Mouse (Mus musculus) frontal cortex, postnatal 36 days (tissue): ENCODE results near the gene Syna.

ENCODE experiments used
- DNase-seq, 2 experiments: peaks; one replicate each; pipeline ENCODE4 v3.0.0; 2022; ENCODE audit warnings: low spot score in 2 of 2

Gene Syna

GRCm38 (mm10) chr5:134560071-134560449 lies at the start of gene Syna:
Gene Syna, minus strand, starts transcription at chr5:134560171.
- DNase-seq: no peak

- DNase-seq: no peak
These were observed 47.1 kb upstream of the Syna start for GRCm38 (mm10) chr5:134607121-134607520.

- DNase-seq: no peak
These were observed 46.3 kb upstream of the Syna start for GRCm38 (mm10) chr5:134606314-134606713.

- DNase-seq: no peak
These were observed 44.4 kb upstream of the Syna start for GRCm38 (mm10) chr5:134604376-134604775.

- DNase-seq: no peak
These were observed 37.7 kb upstream of the Syna start for GRCm38 (mm10) chr5:134597711-134598110.

- no peak for DNase-seq
These were observed 33.1 kb upstream of the Syna start for GRCm38 (mm10) chr5:134593093-134593492.

- DNase-seq: no peak
These were observed 32.1 kb upstream of the Syna start for GRCm38 (mm10) chr5:134592026-134592581.

DNA sequence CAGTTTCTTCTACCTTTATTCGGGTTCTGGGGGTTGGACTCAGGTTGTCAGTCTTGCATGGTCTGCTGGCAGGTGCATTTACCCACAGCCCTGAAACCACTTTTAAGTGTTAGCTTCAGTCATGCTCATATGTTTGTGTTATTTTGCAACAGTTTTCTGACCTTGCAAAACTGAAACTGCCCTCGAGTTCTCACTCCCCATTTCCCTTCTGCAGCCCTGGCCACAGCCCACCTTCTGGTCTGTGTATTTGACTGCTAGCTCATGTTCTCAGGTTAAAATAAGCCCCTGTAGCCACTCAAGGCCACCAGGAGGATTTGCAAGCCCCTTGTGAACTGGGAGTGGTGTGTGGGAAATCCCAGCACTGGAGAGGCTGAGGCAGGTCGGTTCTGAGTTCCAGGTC lies 29.9 kb upstream of the Syna start:
- DNase-seq: no peak

DNA sequence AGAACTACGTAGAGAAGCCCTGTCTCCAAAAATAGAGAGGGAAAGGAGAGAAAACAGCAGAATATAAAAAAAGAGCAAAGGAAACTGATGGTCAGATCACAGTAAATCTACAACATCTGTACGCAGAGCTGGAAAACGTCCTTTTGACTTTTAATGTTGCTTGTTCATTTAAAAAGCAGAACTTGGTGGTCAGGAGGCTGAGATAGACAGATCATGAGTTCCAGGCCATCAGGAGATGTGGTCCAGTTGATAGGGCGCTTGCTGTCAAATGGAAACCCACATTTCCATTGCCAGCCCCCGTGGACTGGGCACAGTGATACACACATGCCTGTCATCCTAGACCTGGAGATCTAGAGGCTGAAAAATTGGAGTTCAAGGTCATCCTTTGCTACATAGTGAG lies 24.8 kb upstream of the Syna start:
- DNase-seq: no peak

DNA sequence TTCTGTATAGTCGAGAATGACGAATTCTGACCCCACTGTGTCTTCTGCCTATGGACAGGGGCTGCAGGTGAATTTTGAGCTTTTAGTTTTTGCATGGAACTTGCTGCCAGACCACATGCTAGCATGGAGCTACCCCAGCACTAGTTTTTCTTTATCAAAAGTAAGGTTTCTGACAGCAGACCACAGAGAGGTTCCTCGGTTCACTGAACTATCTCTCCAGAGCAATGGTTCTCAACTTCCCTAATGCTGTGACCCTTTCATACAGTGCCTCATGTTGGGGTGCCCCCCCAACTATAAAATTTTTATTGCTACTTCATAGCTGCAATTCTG lies 23.9 kb upstream of the Syna start:
- DNase-seq: no peak

DNA sequence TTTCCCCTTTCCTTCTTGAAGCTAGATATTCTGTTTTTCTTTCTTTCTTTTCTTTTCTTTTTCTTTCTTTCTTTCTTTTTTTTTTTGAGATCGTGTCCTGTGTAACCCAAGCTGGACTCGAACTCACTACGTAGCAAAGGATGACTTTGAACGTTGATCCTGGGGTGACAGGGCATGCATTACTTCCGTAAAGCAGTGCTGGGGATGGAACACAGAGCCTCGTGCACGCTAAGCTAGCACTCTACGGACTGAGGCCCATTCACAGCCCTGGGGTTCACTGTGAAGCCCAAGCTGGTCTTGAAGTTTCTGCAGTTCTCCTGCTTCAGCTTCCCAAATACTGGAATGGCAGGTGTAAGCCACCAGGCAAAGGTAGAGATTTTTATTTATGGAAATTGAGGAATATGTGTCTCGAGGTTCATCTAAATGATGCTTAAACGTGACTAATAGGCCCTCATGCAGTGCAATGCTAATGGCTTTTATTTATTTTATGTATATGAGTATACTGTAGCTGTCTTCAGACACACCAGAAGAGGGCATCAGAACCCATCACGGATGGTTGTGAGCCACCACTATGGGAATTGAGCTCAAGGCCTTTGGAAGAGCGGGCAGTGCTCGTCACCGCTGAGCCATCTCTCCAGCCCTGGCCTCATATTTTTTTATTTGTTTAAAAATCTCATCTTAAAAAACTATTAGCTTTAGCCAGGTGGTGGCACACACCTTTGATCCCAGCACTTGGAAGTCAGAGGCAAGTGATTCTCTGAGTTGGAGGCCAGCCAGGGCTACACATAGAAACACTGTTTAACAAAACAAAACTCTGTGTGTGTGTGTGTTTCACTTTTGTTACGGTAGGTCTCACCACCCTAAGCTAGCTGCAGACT lies 23.3 kb upstream of the Syna start:
- DNase-seq: no peak

DNA sequence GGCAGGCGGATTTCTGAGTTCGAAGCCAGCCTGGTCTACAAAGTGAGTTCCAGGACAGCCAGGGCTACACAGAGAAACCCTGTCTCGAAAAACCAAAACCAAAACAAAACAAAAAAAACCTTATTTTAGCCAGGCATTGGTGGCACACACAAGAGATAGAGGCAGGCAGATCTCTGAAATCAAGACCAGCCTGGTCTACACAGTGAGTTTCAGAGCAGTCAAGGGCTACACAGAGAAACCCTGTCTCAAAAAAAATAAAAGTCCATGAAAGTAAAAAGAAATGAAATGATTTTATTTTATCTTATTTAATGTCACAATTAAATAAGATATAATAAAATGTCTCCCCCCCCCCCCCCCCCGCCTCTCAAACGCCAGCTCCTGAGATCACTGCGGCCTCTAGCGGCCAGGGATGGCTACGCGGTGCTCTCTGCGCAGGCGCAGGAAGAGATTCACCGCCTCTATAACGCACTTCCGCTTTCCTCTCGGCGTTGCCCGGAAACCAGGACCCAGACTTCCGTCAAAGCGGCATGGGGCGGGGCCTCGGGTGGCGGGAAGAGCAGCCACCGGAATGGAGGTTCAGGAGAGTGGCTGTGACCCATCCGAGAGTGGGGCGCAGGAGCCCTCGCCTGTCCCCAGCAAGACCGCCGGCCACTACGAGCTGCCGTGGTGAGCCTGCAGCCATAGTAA lies 22.4 kb upstream of the Syna start:
- DNase-seq: peak; percentile 95 to 97

GRCm38 (mm10) chr5:134581146-134581545 lies 21.2 kb upstream of the Syna start, which contains the start of gene Rfc2:
Gene Rfc2, plus strand, starts transcription at chr5:134581366.
- DNase-seq: no peak

DNA sequence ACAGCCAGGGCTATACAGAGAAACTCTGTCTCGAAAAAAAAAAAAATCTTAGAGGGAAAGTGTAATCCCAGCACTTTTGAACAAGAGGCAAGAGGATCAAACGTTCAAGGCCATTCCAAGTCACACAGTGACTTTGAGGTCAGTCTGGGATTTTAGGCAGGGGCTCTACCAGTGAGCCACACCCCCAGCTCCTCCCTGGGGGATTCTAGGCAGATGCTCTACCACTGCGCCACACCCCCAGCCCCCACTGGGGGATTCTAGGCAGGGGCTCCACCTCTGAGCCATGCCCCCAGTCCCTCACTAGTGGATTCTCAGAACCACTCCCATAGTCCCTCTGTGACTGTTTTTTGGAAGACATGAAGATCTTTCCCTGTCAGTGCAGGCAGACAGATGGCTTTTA lies 19.2 kb upstream of the Syna start:
- no peak for DNase-seq

GRCm38 (mm10) chr5:134577534-134577933 lies 17.6 kb upstream of the Syna start:
- DNase-seq: no peak

DNA sequence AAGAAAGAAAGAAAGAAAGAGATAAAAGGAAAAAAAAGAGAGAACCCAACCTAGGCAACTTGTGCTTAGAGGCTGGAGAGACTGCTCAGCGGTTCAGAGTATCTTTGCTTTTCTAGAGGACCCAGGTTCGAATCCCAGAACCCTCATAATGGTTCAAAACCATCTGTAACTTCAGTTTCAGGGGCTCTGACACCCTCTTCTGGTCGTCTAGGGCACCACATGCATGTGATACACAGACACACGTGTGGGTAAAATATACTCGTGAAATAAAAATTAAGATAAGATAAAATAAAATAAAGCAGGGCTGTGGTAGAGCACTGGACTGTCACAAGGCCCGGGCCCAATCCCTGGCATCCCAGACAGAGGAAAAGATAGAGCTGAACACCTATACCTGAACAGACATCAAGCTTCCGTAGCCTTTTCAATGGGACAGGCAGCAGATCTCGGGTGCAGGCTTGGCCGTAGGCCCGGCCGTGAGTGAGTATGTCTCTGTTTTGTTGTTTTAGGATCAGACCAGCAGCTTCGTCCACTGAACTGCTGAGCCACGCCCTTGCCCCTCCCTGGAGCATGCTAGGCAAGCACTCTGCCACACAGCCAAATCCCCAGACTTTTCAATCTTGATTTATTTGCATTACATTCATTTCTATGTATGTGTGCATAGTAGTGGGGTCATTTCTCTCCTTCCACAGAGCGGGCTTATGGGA lies 16.7 kb upstream of the Syna start:
- no peak for DNase-seq

DNA sequence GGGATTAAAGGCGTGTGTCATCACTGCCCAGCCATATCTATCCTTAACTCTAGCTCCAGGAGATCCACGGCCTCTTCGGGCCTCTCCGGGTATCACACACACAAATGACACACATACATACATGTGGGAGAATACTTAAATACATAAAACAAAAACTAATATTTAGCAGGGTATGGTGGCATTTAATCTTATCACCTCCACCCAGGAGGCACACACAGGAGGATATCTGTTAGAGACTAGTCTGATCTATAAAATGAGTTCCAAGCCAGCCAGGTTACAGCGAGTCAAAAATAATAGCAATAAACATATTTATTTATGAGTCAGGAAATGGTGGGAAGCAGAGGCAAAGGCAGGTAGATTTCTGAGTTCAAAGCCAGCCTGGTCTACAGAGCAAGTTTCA lies 15.9 kb upstream of the Syna start:
- DNase-seq: no peak

DNA sequence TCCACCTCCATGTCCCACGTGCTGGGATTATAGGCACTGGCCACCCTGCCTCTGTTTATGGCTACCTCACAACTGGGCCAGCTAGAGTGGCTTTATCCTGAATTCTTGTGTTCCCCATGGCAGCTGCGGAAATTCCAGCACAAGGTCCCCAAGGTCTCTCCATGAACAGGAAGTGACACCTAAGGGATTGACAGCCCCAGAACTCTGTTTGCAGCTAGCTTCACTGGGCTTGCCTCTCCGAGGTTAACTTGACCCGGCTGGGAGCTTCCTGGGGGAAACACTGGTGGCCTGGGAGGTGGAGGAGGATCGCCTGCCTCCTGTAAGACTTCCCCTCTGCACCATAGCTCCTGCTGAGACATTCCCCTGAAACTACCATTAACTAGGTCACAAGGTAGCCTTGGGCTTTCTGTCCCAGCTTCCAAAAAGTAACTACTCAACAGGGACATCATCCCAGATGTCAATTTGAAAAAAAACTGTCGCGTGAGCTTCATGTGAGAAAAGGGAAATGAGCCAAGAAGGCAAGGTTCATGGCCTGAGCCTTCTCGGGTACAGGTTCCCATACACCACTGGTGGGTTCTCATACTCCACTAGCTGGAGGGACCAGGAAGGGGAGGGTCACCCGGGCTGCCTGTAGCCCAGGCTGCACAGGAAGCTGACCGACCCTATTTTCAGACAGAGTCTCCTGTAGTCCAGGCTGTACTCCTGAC lies 12.7 kb upstream of the Syna start:
- no peak for DNase-seq

GRCm38 (mm10) chr5:134571730-134572507 lies 11.9 kb upstream of the Syna start:
- DNase-seq: no peak

DNA sequence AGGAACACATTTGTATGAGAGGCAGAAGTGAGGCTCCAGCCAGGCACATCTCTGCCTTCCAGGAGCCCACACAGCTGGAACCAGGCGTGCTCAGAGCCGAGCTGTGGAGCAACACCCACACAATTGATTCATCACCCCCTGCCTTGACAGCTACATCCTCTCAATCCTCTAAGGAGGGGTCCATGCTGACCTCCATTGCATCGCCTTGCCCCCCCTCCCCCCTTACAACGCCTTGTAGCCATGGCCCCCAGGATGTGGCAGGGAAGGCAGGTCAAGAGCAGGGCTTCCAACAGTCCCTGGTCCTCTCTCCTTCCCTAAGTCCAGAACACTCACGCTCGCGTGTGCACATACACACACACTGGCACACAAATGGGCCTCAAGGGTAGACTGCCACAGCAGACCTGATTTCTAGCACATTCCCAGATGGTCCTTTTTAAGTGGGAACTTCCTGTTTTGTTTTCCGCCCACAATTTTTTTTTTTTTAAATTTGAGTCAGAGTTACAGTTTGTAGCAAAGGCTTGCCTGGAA lies 9.1 kb upstream of the Syna start:
- no peak for DNase-seq

DNA sequence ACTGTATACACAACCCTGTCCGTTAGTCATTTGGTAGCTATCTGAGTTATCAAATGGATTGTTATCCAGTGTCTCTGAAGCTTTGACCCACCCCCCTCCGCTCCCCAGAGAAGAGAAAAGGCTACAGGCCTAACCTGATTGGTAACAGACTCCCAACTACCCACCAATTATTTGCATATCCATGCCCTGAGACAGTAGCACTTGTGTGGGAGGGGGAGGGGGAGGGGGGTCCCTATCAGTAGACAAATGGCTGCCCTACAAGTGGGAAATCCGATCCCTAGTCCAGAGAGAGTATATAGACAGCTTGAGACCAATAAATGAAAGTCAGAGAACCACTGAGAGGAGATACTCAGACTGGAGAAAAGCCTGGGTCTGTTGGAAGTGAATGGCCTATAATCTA lies 8.1 kb upstream of the Syna start:
- no peak for DNase-seq
